Mouse (Mus musculus) MEL (cell line): Measurements from ENCODE around the gene Tmem37.
"Not testable (repeated sequence)": the region's sequence is repeated elsewhere in the genome, so short reads cannot be mapped to it uniquely, and the experiment has no call there.

ENCODE experiments used
- CTCF ChIP-seq, 3 experiments: IDR thresholded peaks in 2 of 3; conservative IDR thresholded peaks in 1 of 3; 2 replicates each; pipeline ENCODE4 v1.5.1; 2011 to 2012; ENCODE audit warnings: low read length in 3 of 3, low read depth in 2 of 3, mild to moderate bottlenecking in 2 of 3, improper control_type of control experiment in 1 of 3, inconsistent platforms in 1 of 3, mixed read lengths in 1 of 3, moderate library complexity in 1 of 3; ENCODE audit not compliant: control insufficient read depth in 1 of 3, insufficient read depth in 1 of 3, poor library complexity in 1 of 3, severe bottlenecking in 1 of 3
- GABPA ChIP-seq: IDR thresholded peaks from 2 replicates; pipeline ENCODE4 v1.6.1; 2012; ENCODE audit warnings: low read depth, mild to moderate bottlenecking, inconsistent platforms, low read length, improper control_type of control experiment, moderate library complexity
- HCFC1 ChIP-seq: IDR thresholded peaks from 2 replicates; pipeline ENCODE4 v1.6.1; 2012; ENCODE audit warnings: low read depth, mild to moderate bottlenecking, inconsistent platforms, low read length, improper control_type of control experiment, moderate library complexity
- MEF2A ChIP-seq: IDR thresholded peaks from 2 replicates; pipeline ENCODE4 v1.6.1; 2014; ENCODE audit warnings: low read depth, mild to moderate bottlenecking, inconsistent platforms, low read length, improper control_type of control experiment; ENCODE audit not compliant: poor library complexity, insufficient replicate concordance, severe bottlenecking; ENCODE audit errors: extremely low read depth
- POLR2AphosphoS5 ChIP-seq: IDR thresholded peaks from 2 replicates; pipeline ENCODE4 v1.6.1; 2012; ENCODE audit warnings: low read depth, borderline replicate concordance, mild to moderate bottlenecking, inconsistent platforms, low read length, moderate library complexity, mixed read lengths
- RCOR1 ChIP-seq: IDR thresholded peaks from 2 replicates; pipeline ENCODE4 v1.6.1; 2012; ENCODE audit warnings: low read depth, mild to moderate bottlenecking, inconsistent platforms, low read length, improper control_type of control experiment
- TAL1 ChIP-seq: IDR thresholded peaks from 2 replicates; pipeline ENCODE4 v1.6.1; 2012; ENCODE audit warnings: mild to moderate bottlenecking, inconsistent platforms, low read length, moderate library complexity, mixed read lengths
- UBTF ChIP-seq: IDR thresholded peaks from 2 replicates; pipeline ENCODE4 v1.6.1; 2012; ENCODE audit warnings: low read depth, mild to moderate bottlenecking, inconsistent platforms, low read length, improper control_type of control experiment, moderate library complexity, borderline replicate concordance; ENCODE audit not compliant: insufficient read depth

GRCm38 (mm10) chr1:120093482-120094134 lies 19.7 kb upstream of the Tmem37 start:
- TF ChIP-seq HCFC1, RCOR1, TAL1, MEF2A, POLR2AphosphoS5, UBTF, GABPA: not testable (repeated sequence)
- TF ChIP-seq CTCF (IDR thresholded peaks at IDR 0.05 in 2 of 3, conservative IDR thresholded peaks at IDR 0.05 in 1 of 3; ENCODE audit: control insufficient read depth in 1 of 3, insufficient read depth in 1 of 3, low read depth in 2 of 3, low read length in 3 of 3, poor library complexity in 1 of 3, severe bottlenecking in 1 of 3): peak; percentile 86 to 93 (median 93)
